Mouse (Mus musculus) midbrain, embryonic 13.5 days (tissue): ENCODE measurements around the gene Zfpm1. TPM values are rescaled to one million over a fixed set of nuclear protein-coding genes. Genes with fewer than 3 reads are reported as not detected.

Experiments used
- ATAC-seq: fragments of 200-750 bp; cut with Nextera tagmentation; 2 replicates; pipeline ENCODE4 v1.8.0; 2017; ENCODE audit warnings: mild to moderate bottlenecking, moderate TSS enrichment, moderate library complexity
- H3K27ac ChIP-seq: fragments of 300-500 bp; sonication (generic); 2 replicates; pipeline ENCODE4 v1.5.1; 2015; ENCODE audit warnings: inconsistent platforms, mild to moderate bottlenecking, moderate library complexity
- H3K27me3 ChIP-seq: fragments of 300-500 bp; sonication (generic); 2 replicates; pipeline ENCODE4 v1.6.1; 2015; ENCODE audit warnings: mild to moderate bottlenecking, inconsistent platforms
- H3K36me3 ChIP-seq: fragments of 300-500 bp; sonication (generic); 2 replicates; pipeline ENCODE4 v1.6.1; 2015; ENCODE audit warnings: mild to moderate bottlenecking, inconsistent platforms
- H3K4me1 ChIP-seq: fragments of 300-500 bp; sonication (generic); replicated peaks from 2 replicates; pipeline ENCODE4 v1.6.1; 2015; ENCODE audit warnings: inconsistent platforms
- H3K4me2 ChIP-seq: fragments of 300-500 bp; sonication (generic); replicated peaks from 2 replicates; pipeline ENCODE4 v1.6.1; 2015; ENCODE audit warnings: moderate library complexity, mild to moderate bottlenecking, inconsistent platforms
- H3K4me3 ChIP-seq: fragments of 300-500 bp; sonication (generic); replicated peaks from 2 replicates; pipeline ENCODE4 v1.5.1; 2015; ENCODE audit warnings: mild to moderate bottlenecking, inconsistent platforms
- H3K9ac ChIP-seq: fragments of 300-500 bp; sonication (generic); replicated peaks from 2 replicates; pipeline ENCODE4 v1.6.1; 2015; ENCODE audit warnings: mild to moderate bottlenecking, inconsistent platforms
- H3K9me3 ChIP-seq: fragments of 300-500 bp; sonication (generic); 2 replicates; pipeline ENCODE4 v1.6.1; 2016; ENCODE audit warnings: mild to moderate bottlenecking, inconsistent platforms
- WGBS: fragments of 180-500 bp; shearing (Covaris S2); methylation state at CpG from one replicate; pipeline ENCODE4 v1.1.7; 2015; 5-methylcytosine and 5-hydroxymethylcytosine counted together
- polyA plus RNA-seq: library from polyadenylated mRNA; unstranded; fragments of >200 nt; fragmentation: Nextera tagmentation; extraction: Ambion mirVana; gene quantifications from 2 replicates; pipeline ENCODE4 v1.2.1, GENCODE M21; 2015

The Zfpm1 gene
- polyA plus RNA-seq, 1 experiment from 2014 or later, result 2.1 TPM

DNA sequence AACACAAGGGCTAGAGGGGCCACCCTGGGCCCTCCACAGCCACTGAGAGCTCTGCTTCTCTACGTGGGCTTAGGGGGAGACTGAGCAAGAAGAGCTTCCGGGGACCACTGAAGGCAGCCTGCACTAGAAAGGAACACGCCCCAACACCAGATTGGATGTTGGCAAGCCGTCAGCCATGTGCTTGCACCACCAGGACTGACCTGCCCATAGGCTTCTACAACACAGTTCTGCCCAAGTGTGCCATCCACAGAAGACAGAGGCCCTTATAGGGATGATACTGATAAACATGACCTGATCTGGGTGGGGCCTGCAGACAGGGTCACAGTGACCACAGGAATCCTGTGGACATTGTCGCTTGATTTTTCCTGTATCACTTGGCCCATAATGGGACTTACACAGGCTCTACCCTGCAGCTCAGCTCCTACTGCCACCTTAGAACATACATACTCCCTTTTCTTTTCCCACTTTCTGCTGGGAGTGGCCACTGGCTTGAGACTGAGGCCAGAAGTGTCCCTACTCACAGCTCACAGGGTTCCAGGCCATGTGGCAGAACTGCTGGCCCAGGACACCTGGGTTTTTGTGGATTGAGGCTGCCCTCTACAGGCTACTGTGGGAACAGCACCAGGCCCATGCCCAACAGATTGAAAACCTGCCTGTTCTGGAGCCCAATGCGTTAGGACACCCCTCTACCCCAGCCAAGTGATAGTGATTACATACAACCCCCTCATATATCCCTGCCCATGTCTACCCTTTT lies 51.0 kb downstream of the Zfpm1 start:
- H3K27me3 ChIP-seq, result peaks cover 47% of the 10 kb centered on the region
- H3K4me3 ChIP-seq, result no peak overlapping the region
- peaks cover 52% of the 10 kb centered on the region for H3K4me1 ChIP-seq
- H3K4me2 ChIP-seq, result no peak overlapping the region
- no peaks in the 10 kb centered on the region for H3K9me3 ChIP-seq
- H3K36me3 ChIP-seq, result no peaks in the 10 kb centered on the region
- H3K9ac ChIP-seq, result no peak overlapping the region
- 72% methylated on average over 6 of the region's 6 CpGs for WGBS
- H3K27ac ChIP-seq, result no peak overlapping the region
- peak; percentile 8; the same call in 1 of the 2 replicates for ATAC-seq

DNA sequence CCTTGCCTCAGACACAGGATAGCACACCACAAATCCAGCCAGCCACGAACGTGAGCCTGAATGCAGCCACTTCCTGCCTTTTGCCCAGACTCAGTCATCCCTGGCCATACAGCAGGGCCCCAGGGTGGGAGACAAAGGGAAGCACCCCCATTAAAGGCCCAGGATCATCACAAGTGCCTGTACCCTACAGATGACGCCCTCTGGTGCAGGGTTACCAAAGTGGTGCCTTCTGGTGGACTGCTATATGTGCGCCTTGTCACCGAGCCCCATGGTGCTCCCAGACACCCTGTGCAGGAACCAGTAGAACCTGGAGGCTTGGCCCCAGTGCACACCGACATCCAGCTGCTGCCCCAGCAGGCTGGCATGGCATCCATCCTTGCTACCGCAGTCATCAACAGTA lies 51.6 kb downstream of the Zfpm1 start:
- H3K9me3 ChIP-seq, result no peaks in the 10 kb centered on the region
- H3K4me3 ChIP-seq, result no peak overlapping the region
- H3K4me2 ChIP-seq, result no peak overlapping the region
- WGBS, result 76% methylated on average over 7 of the region's 7 CpGs
- H3K27me3 ChIP-seq, result peaks cover 53% of the 10 kb centered on the region
- no peaks in the 10 kb centered on the region for H3K36me3 ChIP-seq
- peaks cover 46% of the 10 kb centered on the region for H3K4me1 ChIP-seq
- H3K27ac ChIP-seq, result no peak overlapping the region
- no peak for ATAC-seq
- no peak overlapping the region for H3K9ac ChIP-seq

DNA sequence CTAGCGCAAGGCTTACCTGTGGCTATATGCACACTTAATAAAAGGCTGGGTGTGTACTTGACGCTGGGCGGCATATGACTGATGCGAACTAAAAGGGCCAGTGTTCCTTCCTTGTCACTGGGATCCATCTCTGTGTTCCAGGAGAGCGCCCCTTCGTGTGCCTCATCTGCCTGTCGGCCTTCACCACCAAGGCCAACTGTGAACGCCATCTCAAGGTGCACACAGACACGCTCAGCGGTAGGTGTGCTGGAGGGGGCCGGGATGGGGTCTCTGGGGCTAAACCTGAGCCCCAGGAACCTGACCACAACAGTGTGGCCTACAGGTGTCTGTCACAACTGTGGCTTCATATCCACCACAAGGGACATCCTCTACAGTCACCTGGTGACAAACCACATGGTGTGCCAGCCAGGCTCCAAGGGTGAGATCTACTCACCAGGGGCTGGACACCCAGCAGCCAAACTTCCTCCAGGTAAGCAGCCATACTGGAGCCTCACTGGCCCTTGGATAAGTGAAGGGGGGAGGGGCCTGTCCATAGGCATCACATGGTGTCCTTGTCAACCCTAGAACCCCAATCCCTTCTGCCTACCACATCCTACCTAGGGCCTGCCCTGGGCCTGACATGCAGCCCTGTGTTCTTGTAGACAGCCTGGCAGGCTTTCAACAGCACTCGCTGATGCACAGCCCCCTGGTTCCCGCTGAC lies 53.0 kb downstream of the Zfpm1 start:
- 0 out of 2 replicates have a peak overlapping the region, but pooled peaks have one; percentile 53 for H3K4me3 ChIP-seq
- peaks cover 64% of the 10 kb centered on the region for H3K27me3 ChIP-seq
- H3K27ac ChIP-seq, result no peak overlapping the region
- 0 out of 2 replicates have a peak overlapping the region, but pooled peaks have one; percentile 65 for H3K9ac ChIP-seq
- peak overlapping the region; percentile 85 for H3K4me2 ChIP-seq
- peaks cover 32% of the 10 kb centered on the region for H3K4me1 ChIP-seq
- WGBS, result 84% methylated on average over 13 of the region's 13 CpGs
- H3K9me3 ChIP-seq, result no peaks in the 10 kb centered on the region
- no peaks in the 10 kb centered on the region for H3K36me3 ChIP-seq
- ATAC-seq, result peak; percentile 3; the same call in 1 of the 2 replicates

DNA sequence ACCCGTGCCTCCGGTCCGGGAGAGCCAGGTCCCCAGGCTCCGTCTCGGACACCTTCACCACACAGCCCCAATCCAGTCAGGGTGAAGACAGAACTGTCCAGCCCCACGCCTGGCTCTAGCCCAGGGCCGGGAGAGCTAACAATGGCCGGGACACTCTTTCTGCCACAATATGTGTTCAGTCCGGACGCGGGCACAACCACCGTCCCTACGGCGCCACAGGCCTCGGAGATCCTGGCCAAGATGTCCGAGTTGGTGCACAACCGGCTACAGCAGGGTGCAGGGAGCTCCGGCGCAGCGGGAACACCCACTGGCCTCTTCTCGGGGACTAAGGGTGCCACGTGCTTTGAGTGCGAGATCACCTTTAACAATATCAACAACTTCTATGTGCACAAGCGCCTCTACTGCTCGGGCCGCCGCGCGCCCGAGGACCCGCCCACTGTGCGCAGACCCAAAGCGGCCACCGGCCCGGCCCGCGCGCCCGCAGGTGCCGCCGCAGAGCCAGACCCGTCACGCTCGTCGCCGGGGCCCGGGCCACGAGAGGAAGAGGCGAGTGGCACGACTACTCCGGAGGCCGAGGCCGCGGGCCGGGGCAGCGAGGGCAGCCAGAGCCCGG lies 53.8 kb downstream of the Zfpm1 start:
- Histone ChIP-seq H3K4me2 (peak overlapping the region; percentile 85), H3K4me1 (peaks cover 24% of the 10 kb centered on the region), H3K27me3 (peaks cover 68% of the 10 kb centered on the region), H3K4me3 (peak overlapping the region; percentile 53), H3K9ac (peak overlapping the region; percentile 65), H3K36me3 (no peaks in the 10 kb centered on the region), H3K27ac (no peak overlapping the region), H3K9me3 (no peaks in the 10 kb centered on the region)
- WGBS, result 6% methylated on average over 57 of the region's 57 CpGs
- peak; percentile 46 for ATAC-seq

DNA sequence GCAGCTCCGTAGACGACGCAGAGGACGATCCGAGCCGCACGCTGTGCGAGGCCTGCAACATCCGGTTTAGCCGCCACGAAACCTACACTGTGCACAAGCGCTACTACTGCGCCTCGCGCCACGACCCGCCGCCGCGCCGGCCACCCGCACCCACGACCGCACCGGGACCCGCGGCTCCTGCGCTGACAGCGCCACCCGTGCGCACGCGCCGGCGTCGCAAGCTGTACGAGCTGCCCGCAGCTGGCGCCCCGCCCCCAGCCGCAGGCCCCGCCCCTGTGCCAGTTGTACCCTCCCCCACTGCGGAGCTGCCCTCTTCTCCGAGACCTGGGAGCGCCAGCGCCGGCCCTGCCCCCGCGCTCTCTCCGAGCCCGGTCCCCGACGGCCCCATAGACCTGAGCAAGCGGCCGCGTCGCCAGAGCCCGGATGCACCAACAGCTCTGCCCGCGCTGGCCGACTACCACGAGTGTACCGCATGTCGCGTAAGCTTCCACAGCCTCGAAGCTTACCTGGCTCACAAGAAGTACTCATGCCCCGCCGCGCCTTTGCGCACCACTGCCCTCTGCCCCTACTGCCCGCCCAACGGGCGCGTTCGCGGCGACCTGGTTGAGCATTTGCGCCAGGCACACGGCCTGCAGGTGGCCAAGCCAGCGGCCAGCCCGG lies 54.4 kb downstream of the Zfpm1 start:
- Histone ChIP-seq H3K9ac (peak overlapping the region; percentile 65), H3K27ac (no peak overlapping the region), H3K27me3 (peaks cover 69% of the 10 kb centered on the region), H3K36me3 (no peaks in the 10 kb centered on the region), H3K4me1 (peaks cover 17% of the 10 kb centered on the region), H3K9me3 (no peaks in the 10 kb centered on the region), H3K4me3 (peak overlapping the region; percentile 53), H3K4me2 (peak overlapping the region; percentile 85)
- 5% methylated on average over 80 of the region's 81 CpGs for WGBS
- peak; percentile 66 for ATAC-seq

DNA sequence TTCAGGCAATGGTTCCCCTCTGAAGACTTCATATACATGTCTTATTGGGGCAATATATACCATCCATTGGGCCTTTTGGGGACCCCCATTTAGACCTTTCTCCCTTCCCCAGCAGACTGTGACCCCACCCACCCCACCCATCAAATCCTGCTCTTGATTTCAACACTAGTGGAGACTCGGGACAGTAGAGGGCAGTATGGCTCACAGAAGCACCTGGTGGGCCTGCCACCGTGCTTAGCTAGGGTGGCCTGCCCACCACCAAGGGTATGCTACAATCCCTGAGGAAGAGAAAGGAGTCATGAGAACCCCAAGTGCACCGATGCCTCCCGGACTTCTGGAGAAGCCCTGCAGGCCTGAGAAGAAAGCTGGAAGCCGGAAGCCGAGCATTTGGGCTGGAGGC lies 56.9 kb downstream of the Zfpm1 start:
- Histone ChIP-seq H3K4me2 (no peak overlapping the region), H3K27ac (no peak overlapping the region), H3K4me1 (peaks cover 32% of the 10 kb centered on the region), H3K9ac (no peak overlapping the region), H3K4me3 (no peak overlapping the region), H3K27me3 (peaks cover 86% of the 10 kb centered on the region), H3K9me3 (no peaks in the 10 kb centered on the region), H3K36me3 (no peaks in the 10 kb centered on the region)
- 41% methylated on average over 6 of the region's 6 CpGs for WGBS
- ATAC-seq, result no peak

DNA sequence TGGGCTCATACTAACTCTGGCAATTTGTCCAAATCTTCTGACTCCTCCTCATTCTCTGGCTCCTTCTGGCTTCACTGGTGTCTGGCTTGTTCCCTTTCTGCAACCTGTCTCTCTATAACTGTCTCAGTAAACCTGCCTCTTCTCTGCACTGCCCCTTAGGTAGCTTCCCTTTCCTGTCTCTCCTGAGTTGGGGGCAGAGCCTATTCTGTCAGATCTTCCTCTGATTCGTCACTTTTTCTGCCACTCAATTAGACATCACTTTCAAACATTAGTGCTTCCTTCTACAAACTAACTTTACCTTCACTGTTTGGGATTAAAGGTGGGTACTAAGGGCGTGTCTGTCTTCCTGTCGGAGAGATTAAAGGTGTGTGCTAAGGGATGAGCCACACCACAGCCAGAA lies 58.8 kb downstream of the Zfpm1 start:
- H3K36me3 ChIP-seq, result no peaks in the 10 kb centered on the region
- ATAC-seq, result no peak

DNA sequence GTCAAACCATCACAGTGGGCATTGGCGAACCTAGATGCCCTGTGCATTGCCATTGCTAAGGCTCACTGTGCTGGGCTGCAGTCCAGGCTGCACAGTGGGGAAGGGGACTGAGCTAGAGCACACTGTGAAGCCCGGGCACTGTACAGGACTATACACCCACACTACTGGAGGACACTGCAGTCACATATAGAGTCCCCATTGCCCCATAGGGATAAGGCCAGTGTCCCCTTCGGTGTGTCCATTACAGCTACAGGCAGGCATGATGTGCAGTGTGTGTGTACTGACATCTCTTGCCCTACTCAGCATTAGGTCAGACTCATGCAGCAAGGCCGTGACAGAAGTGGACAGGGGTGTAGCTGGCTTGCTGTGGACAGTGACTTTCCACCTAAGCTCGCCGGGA lies 59.8 kb downstream of the Zfpm1 start:
- Histone ChIP-seq H3K27me3 (peaks cover 75% of the 10 kb centered on the region), H3K4me1 (peaks cover 22% of the 10 kb centered on the region), H3K9ac (no peak overlapping the region), H3K9me3 (no peaks in the 10 kb centered on the region), H3K27ac (no peak overlapping the region), H3K4me3 (no peak overlapping the region), H3K4me2 (no peak overlapping the region), H3K36me3 (no peaks in the 10 kb centered on the region)
- ATAC-seq, result no peak
- 90% methylated on average over 6 of the region's 6 CpGs for WGBS

More for the DNA sequence above, 58.8 kb downstream of the Zfpm1 start:
- Histone ChIP-seq H3K27ac (no peak overlapping the region), H3K27me3 (peaks cover 83% of the 10 kb centered on the region), H3K4me3 (no peak overlapping the region), H3K4me1 (peaks cover 33% of the 10 kb centered on the region), H3K9ac (no peak overlapping the region), H3K9me3 (no peaks in the 10 kb centered on the region), H3K4me2 (no peak overlapping the region)
- 85% methylated on average over 3 of the region's 3 CpGs for WGBS

DNA sequence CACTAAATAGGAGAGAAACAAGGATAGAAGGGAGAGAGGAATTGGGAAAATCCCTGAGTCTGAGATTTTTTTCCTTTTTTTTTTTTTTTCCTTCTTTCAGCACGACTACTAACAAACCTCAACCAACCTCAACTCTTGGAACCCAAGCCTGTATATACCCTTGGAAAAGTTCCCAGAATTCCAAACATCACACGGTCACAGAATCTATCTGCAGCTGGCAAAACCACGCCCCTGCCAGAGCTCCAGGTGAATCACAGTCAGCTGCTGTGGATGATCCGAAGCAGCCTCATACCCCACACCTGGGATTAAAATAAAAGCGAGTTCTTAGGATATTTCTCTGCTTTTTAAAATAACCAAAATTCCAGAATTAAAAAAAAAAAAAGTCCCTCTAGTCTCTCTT lies 60.4 kb downstream of the Zfpm1 start:
- Histone ChIP-seq H3K36me3 (no peaks in the 10 kb centered on the region), H3K9ac (no peak overlapping the region), H3K27ac (no peak overlapping the region), H3K4me2 (no peak overlapping the region; the same call in 1 of the 2 replicates), H3K4me3 (no peak overlapping the region), H3K9me3 (no peaks in the 10 kb centered on the region), H3K4me1 (peaks cover 21% of the 10 kb centered on the region), H3K27me3 (peaks cover 72% of the 10 kb centered on the region)
- WGBS, result 59% methylated on average over 5 of the region's 5 CpGs
- no peak for ATAC-seq

DNA sequence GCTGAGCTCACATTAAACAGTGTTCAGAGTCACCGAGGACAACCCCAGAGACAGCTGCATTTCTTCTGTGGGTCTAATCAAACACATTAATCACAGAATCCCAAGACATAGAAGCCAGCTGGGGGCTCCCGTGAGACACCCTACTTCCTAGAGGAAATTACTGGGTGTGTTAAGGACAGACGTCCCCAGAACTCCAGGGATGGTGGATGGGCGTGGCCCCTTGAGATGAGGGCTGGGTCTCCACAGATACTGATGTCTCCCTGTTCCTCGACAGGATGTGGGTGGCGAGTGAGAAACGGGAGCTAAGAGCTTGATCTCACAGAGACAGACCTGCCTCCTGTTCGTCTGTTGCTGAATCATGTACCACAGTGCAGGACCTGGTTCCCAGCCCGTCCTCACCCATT lies 60.9 kb downstream of the Zfpm1 start:
- Histone ChIP-seq H3K27ac (no peak overlapping the region), H3K9ac (peak overlapping the region; percentile 5), H3K4me3 (0 out of 2 replicates have a peak overlapping the region, but pooled peaks have one; percentile 22), H3K36me3 (no peaks in the 10 kb centered on the region), H3K4me2 (peak overlapping the region; percentile 49), H3K27me3 (peaks cover 71% of the 10 kb centered on the region), H3K4me1 (peaks cover 21% of the 10 kb centered on the region), H3K9me3 (no peaks in the 10 kb centered on the region)
- 7% methylated on average over 9 of the region's 9 CpGs for WGBS
- 0 out of 2 replicates have a peak, but pooled peaks have one; percentile 25 for ATAC-seq

DNA sequence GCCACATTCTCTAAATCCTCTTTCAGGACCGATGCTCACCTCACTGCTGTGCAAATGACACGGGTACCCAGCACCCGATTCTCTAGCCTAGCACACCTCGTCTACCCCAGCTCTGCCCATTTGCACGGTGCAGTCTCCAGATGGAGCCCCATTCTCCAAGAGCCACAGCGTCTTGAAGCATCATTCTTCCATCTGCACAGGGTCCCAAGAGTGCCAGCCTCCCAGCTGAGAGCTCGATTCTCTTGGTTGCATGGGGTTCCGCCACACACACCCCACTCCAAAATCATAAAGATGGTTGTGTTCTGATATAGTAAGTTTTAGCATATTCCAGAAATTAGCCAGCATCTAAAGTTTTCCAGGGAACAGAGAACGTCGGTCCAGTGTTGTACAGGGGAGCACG lies 61.4 kb downstream of the Zfpm1 start:
- Histone ChIP-seq H3K27ac (no peak overlapping the region), H3K27me3 (peaks cover 65% of the 10 kb centered on the region), H3K4me2 (peak overlapping the region; percentile 49), H3K9ac (peak overlapping the region; percentile 24; the same call in 1 of the 2 replicates), H3K9me3 (no peaks in the 10 kb centered on the region), H3K4me1 (peaks cover 21% of the 10 kb centered on the region), H3K4me3 (peak overlapping the region; percentile 22; the same call in 1 of the 2 replicates), H3K36me3 (no peaks in the 10 kb centered on the region)
- 4% methylated on average over 11 of the region's 11 CpGs for WGBS
- ATAC-seq, result no peak
